Mouse (Mus musculus) urinary bladder, postnatal 4 days (tissue): Measurements from ENCODE around the gene Snx12.
A peak's percentile ranks its signal among the peaks of the same experiment; 100 is the strongest.

Source experiments
- DNase-seq, 2 experiments: peaks; one replicate each; pipeline ENCODE4 v3.0.0; 2021 to 2022; ENCODE audit warnings: low spot score in 2 of 2

Gene Snx12

GRCm38 (mm10) chrX:101221834-101222795, at the start of gene Snx12:
TSS of gene Snx12 (minus strand) at chrX:101222563.
- DNase-seq: peak; percentile 83 to 84

GRCm38 (mm10) chrX:101268755-101269124, 46.4 kb upstream of the Snx12 start, which contains the start of gene Gm20489:
TSS of gene Gm20489 (minus strand) at chrX:101269023.
- DNase-seq: no peak

- DNase-seq: no peak
Observed at GRCm38 (mm10) chrX:101268025-101268754, 45.8 kb upstream of the Snx12 start, which contains the start of gene Il2rg. TSS of gene Il2rg (minus strand) at chrX:101268255.

GRCm38 (mm10) chrX:101266631-101267030, 44.3 kb upstream of the Snx12 start:
- no peak for DNase-seq

- DNase-seq: no peak
Observed at GRCm38 (mm10) chrX:101263892-101264291, 41.5 kb upstream of the Snx12 start, which contains the start of gene Gm614. TSS of gene Gm614 (minus strand) at chrX:101263992.

GRCm38 (mm10) chrX:101260441-101261325, 38.3 kb upstream of the Snx12 start:
- DNase-seq: peak in 1 of 2 experiments; percentile 17

GRCm38 (mm10) chrX:101256603-101257002, 34.2 kb upstream of the Snx12 start:
- DNase-seq: no peak

- DNase-seq: no peak
Observed at GRCm38 (mm10) chrX:101254740-101255139, 32.4 kb upstream of the Snx12 start.

GRCm38 (mm10) chrX:101253952-101254729, 31.8 kb upstream of the Snx12 start, which contains the start of gene Foxo4:
TSS of gene Foxo4 (plus strand) at chrX:101254528.
- peak; percentile 79 to 85 for DNase-seq

GRCm38 (mm10) chrX:101245011-101245410, 22.6 kb upstream of the Snx12 start:
- no peak for DNase-seq

GRCm38 (mm10) chrX:101222796-101223162, 416 bp upstream of the Snx12 start:
- no peak for DNase-seq

GRCm38 (mm10) chrX:101189285-101189684, 33.1 kb downstream of the Snx12 start:
- DNase-seq: no peak

GRCm38 (mm10) chrX:101187647-101188046, 34.7 kb downstream of the Snx12 start:
- no peak for DNase-seq

GRCm38 (mm10) chrX:101173388-101173787, 49.0 kb downstream of the Snx12 start:
- DNase-seq: no peak

- no peak for DNase-seq
Observed at GRCm38 (mm10) chrX:101168425-101168824, 53.9 kb downstream of the Snx12 start.

GRCm38 (mm10) chrX:101163739-101164138, 58.6 kb downstream of the Snx12 start:
- no peak for DNase-seq

- no peak for DNase-seq
Observed at GRCm38 (mm10) chrX:101163278-101163677, 59.1 kb downstream of the Snx12 start.

GRCm38 (mm10) chrX:101162532-101162931, 59.8 kb downstream of the Snx12 start:
- no peak for DNase-seq

- no peak for DNase-seq
Observed at GRCm38 (mm10) chrX:101157488-101157887, 64.9 kb downstream of the Snx12 start.

GRCm38 (mm10) chrX:101156369-101156768, 66.0 kb downstream of the Snx12 start:
- no peak for DNase-seq

- no peak for DNase-seq
Observed at GRCm38 (mm10) chrX:101147506-101147905, 74.9 kb downstream of the Snx12 start.
